Mouse (Mus musculus) CD4-positive, CD25-positive, alpha-beta regulatory T cell, adult 9 weeks (primary cell): Measurements from ENCODE around the gene Gm10256. TPM values are rescaled to one million over a fixed set of nuclear protein-coding genes. Genes with fewer than 3 reads are reported as not detected.

Experiments
- polyA plus RNA-seq: library from polyadenylated mRNA; unstranded; fragments of 100-300 nt; shearing (Covaris generic); gene quantifications from one replicate; pipeline ENCODE4 v1.2.1, GENCODE M21; 2017

Gm10256 gene
- polyA plus RNA-seq = not detected

GRCm38 (mm10) chrY:2830380-2830779, at the start of gene Gm10256, which contains the start of gene Rbmy:
Gene Gm10256 (plus strand): TSS chrY:2830699.
Gene Rbmy (plus strand): TSS chrY:2830680.

GRCm38 (mm10) chrY:2796105-2796504, 34.4 kb upstream of the Gm10256 start, which contains the start of gene Gm4064:
Gene Gm4064 (minus strand): TSS chrY:2796205.

GRCm38 (mm10) chrY:2900689-2901088, 70.2 kb downstream of the Gm10256 start, which contains the start of gene Gm10352:
Gene Gm10352 (plus strand): TSS chrY:2900989.

Other genes starting within 250 kb of the Gm10256 start
- not detected for gene H2al2c, start 231.6 kb upstream of the Gm10256 start, polyA plus RNA-seq
- not detected for gene Sry, start 167.0 kb upstream of the Gm10256 start, polyA plus RNA-seq
- gene H2al2b, start 110.0 kb upstream of the Gm10256 start, polyA plus RNA-seq = not detected
- gene Gm4064, start 34.5 kb upstream of the Gm10256 start, polyA plus RNA-seq = not detected
- not detected for gene Rbmy, start within 50 bp of the Gm10256 start, polyA plus RNA-seq
- gene Gm10352, start 70.3 kb downstream of the Gm10256 start, polyA plus RNA-seq = not detected
- not detected for gene Gm29289, start 101.9 kb downstream of the Gm10256 start, polyA plus RNA-seq